Mouse (Mus musculus): ENCODE data around the gene Emc6.

- no peak for TF ChIP-seq CHD1 (IDR thresholded peaks at IDR 0.05; ENCODE audit: low read depth, low read length)
- TF ChIP-seq CTCF (IDR thresholded peaks at IDR 0.05 in 2 of 3, conservative IDR thresholded peaks at IDR 0.05 in 1 of 3; ENCODE audit: control insufficient read depth in 1 of 3, insufficient read depth in 1 of 3, low read depth in 2 of 3, low read length in 3 of 3, poor library complexity in 1 of 3, severe bottlenecking in 1 of 3) = no peak
- TF ChIP-seq UBTF (IDR thresholded peaks at IDR 0.05; ENCODE audit: borderline replicate concordance, insufficient read depth, low read depth, low read length) = no peak
- no peak for TF ChIP-seq ZKSCAN1 (IDR thresholded peaks at IDR 0.05; ENCODE audit: low read depth, low read length)
- no peak for TF ChIP-seq RCOR1 (IDR thresholded peaks at IDR 0.05; ENCODE audit: low read depth, low read length)
- TF ChIP-seq HCFC1 (IDR thresholded peaks at IDR 0.05; ENCODE audit: low read depth, low read length) = no peak
- no peak for TF ChIP-seq POLR2A (IDR thresholded peaks at IDR 0.05; ENCODE audit: control insufficient read depth in 1 of 2, insufficient read depth in 1 of 2, low read depth in 1 of 2, low read length in 2 of 2, poor library complexity in 1 of 2)
- no peak for TF ChIP-seq MAX (IDR thresholded peaks at IDR 0.05; ENCODE audit: low read length)
- no peak for TF ChIP-seq MXI1 (IDR thresholded peaks at IDR 0.05; ENCODE audit: low read depth, low read length)
These were observed 42.6 kb downstream of the Emc6 start for GRCm38 (mm10) chr11:73134222-73134621.

Data from MEL (cell line).